Mouse (Mus musculus): Measurements from ENCODE around the gene Gm44805.

DNA sequence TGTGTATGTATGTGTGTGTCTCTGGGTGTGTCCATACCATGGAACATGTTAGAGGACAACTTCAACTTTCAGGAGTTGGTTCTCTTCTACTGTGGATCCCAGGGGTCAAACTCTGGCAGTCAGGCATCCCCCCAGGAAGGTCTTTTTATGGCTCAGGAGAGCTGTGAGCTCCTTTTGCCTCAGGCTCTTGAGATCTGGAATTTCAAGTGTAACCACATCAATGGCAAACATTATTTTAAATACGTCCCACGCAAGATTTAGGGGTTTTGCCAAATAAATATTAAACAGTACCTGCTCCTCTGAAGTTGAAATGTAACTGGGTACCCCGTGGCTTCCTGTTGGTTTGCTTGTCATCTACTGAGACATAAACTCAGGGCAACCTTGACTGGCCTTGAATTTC lies 1.8 kb upstream of the Gm44805 start:
- TF ChIP-seq CTCF (conservative IDR thresholded peaks at IDR 0.05 in 1 of 2, IDR thresholded peaks at IDR 0.05 in 1 of 2; ENCODE audit: low read depth in 2 of 2, low read length in 2 of 2) (no peak), ZMIZ1 (IDR thresholded peaks at IDR 0.05; ENCODE audit: low read depth, low read length) (no peak), POLR2AphosphoS2 (IDR thresholded peaks at IDR 0.05; ENCODE audit: low read depth, low read length) (no peak), POLR2A (IDR thresholded peaks at IDR 0.05; ENCODE audit: low read depth, low read length) (no peak)
